ENCODE assay signal across 16 mouse cellular contexts in the genomic region with DNA sequence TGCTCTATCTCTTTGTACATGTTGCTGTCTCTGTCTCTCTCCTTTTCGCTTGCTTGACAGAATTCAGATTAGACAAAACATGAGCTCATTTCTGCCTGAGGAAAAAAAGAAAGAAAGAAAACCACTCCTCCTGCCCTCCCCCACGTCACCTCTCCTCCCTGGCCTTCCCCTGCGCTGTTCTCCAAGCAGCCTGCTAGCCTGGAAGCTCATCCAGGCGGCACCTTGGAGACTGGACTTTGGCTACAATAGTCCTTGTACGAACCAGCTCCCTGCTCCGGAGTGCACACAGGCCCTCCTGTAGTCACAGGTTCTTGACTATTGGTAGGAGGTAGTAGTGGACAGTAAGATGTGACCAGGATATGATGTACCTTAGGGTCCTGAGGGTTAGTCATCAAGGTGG.
A peak's percentile ranks its signal among the peaks of the same experiment; 100 is the strongest.
DNase-seq lines count a peak whose midpoint lies in the region; ATAC-seq and TF ChIP-seq lines count a peak whose summit lies in the region.
"Had no signal": no experiment of that assay in that cellular context is flagged by ENCODE, and none has a peak within 500 bp of the region (broad histone marks: within the 10 kb centered on the region; RNA-seq: fewer than 3 reads in every experiment).

No protein-coding gene starts in this region.

- no peak overlapping the region for H3K4me2 ChIP-seq in forebrain, embryonic 13.5 days
- H3K4me2 ChIP-seq in embryonic facial prominence, embryonic 11.5 days (ENCODE audit: low read depth, low read length) = no peak overlapping the region
- H3K4me2 ChIP-seq: embryonic facial prominence, embryonic 15.5 days; midbrain, embryonic 11.5 days had no signal

- no peak for ATAC-seq in forebrain, embryonic 13.5 days
- ATAC-seq in embryonic facial prominence, embryonic 11.5 days (replicated peaks; ENCODE audit: insufficient number of reproducible peaks, low FRiP score, low TSS enrichment, low read depth) = no peak
- ATAC-seq: hindbrain, embryonic 16.5 days; Patski had no signal

- intact Hi-C loops in left cerebral cortex, postnatal 10 days (cut with DNase I) = no loop called here

- H3K36me3 ChIP-seq in forebrain, embryonic 10.5 days (replicated peaks) = no peaks in the 10 kb centered on the region
- no peaks in the 10 kb centered on the region for H3K36me3 ChIP-seq in forebrain, embryonic 13.5 days (ENCODE audit: poor library complexity, severe bottlenecking)
- no peaks in the 10 kb centered on the region for H3K36me3 ChIP-seq in embryonic facial prominence, embryonic 11.5 days (replicated peaks; ENCODE audit: control insufficient read depth, insufficient read depth, low read depth, low read length)
- no peaks in the 10 kb centered on the region for H3K36me3 ChIP-seq in kidney, adult 2 months (ENCODE audit: control insufficient read depth, insufficient read depth, low read length)
- H3K36me3 ChIP-seq: embryonic facial prominence, embryonic 15.5 days had no signal

- 0 out of 2 replicates have a peak overlapping the region, but pooled peaks have one; percentile 30 for H3K27ac ChIP-seq in forebrain, embryonic 10.5 days
- no peak overlapping the region for H3K27ac ChIP-seq in forebrain, embryonic 13.5 days
- H3K27ac ChIP-seq in embryonic facial prominence, embryonic 11.5 days (replicated peaks; ENCODE audit: low read depth, low read length) = peak overlapping the region; percentile 65; the same call in 1 of the 2 replicates
- H3K27ac ChIP-seq in kidney, adult 2 months (ENCODE audit: insufficient read depth, low read depth, low read length) = no peak overlapping the region
- H3K27ac ChIP-seq: liver, embryonic 14.5 days had no signal

- TF ChIP-seq POLR2A in kidney, adult 2 months (IDR thresholded peaks at IDR 0.05; ENCODE audit: low read depth, low read length) = no peak

- TF ChIP-seq CTCF in kidney, adult 2 months (conservative IDR thresholded peaks at IDR 0.05; ENCODE audit: insufficient read depth, insufficient read length, low read depth, low read length) = no peak

- H3K9me3 ChIP-seq in forebrain, embryonic 10.5 days = no peaks in the 10 kb centered on the region
- H3K9me3 ChIP-seq in forebrain, embryonic 13.5 days (replicated peaks) = no peaks in the 10 kb centered on the region
- H3K9me3 ChIP-seq in embryonic facial prominence, embryonic 11.5 days (replicated peaks; ENCODE audit: control insufficient read depth, low read length) = no peaks in the 10 kb centered on the region
- H3K9me3 ChIP-seq: embryonic facial prominence, embryonic 15.5 days had no signal

- peaks cover 100% of the 10 kb centered on the region for H3K27me3 ChIP-seq in forebrain, embryonic 10.5 days (ENCODE audit: poor library complexity, severe bottlenecking)
- H3K27me3 ChIP-seq in forebrain, embryonic 13.5 days = peaks cover 44% of the 10 kb centered on the region; the same call in 1 of the 2 replicates
- H3K27me3 ChIP-seq in embryonic facial prominence, embryonic 11.5 days (ENCODE audit: control insufficient read depth, insufficient read depth, low read length) = peaks cover 6% of the 10 kb centered on the region
- H3K27me3 ChIP-seq in kidney, adult 2 months (replicated peaks; ENCODE audit: control insufficient read depth, insufficient read depth, low read length) = no peaks in the 10 kb centered on the region
- H3K27me3 ChIP-seq: Patski had no signal

- 68% methylated on average over 6 of the region's 6 CpGs for WGBS in forebrain, embryonic 10.5 days
- 52% methylated on average over 6 of the region's 6 CpGs for WGBS in forebrain, embryonic 13.5 days
- 45% methylated on average over 6 of the region's 6 CpGs for whole genome bisulfite sequencing in embryonic facial prominence, embryonic 11.5 days
- 61% methylated on average over 6 of the region's 6 CpGs for WGBS in kidney, adult 2 months

- peak; percentile 14 for DNase-seq in forebrain, embryonic 10.5 days (ENCODE audit: extremely low spot score, low spot score)
- DNase-seq in embryonic facial prominence, embryonic 11.5 days (ENCODE audit: low spot score) = peak; percentile 43
- DNase-seq in kidney, adult 2 months = peak; percentile 75
- peak; percentile 64 to 65 for DNase-seq in kidney, postnatal 36 days
- DNase-seq in cerebellum, adult 11 months = no peak
- no peak for DNase-seq in ovary, postnatal 10 days (ENCODE audit: low spot score)
- DNase-seq in left cerebral cortex, postnatal 10 days (ENCODE audit: extremely low spot score in 1 of 2, low spot score in 2 of 2) = no peak
- DNase-seq: cerebellum, adult 9-10 months; gastrocnemius, postnatal 36 days had no signal

- no peak overlapping the region for H3K9ac ChIP-seq in forebrain, embryonic 13.5 days
- H3K9ac ChIP-seq in embryonic facial prominence, embryonic 11.5 days (replicated peaks; ENCODE audit: low read length) = no peak overlapping the region
- H3K9ac ChIP-seq: embryonic facial prominence, embryonic 15.5 days; liver, embryonic 14.5 days had no signal

- no peak overlapping the region for H3K4me3 ChIP-seq in forebrain, embryonic 10.5 days
- H3K4me3 ChIP-seq in forebrain, embryonic 13.5 days = no peak overlapping the region
- H3K4me3 ChIP-seq in embryonic facial prominence, embryonic 11.5 days (ENCODE audit: low read depth, low read length) = no peak overlapping the region
- H3K4me3 ChIP-seq in kidney, adult 2 months (ENCODE audit: insufficient read depth, low read depth, low read length) = no peak overlapping the region
- H3K4me3 ChIP-seq: embryonic facial prominence, embryonic 15.5 days; myocyte had no signal

- H3K4me1 ChIP-seq in forebrain, embryonic 10.5 days = peaks cover 50% of the 10 kb centered on the region
- H3K4me1 ChIP-seq in forebrain, embryonic 13.5 days = 0 out of 2 replicates have a peak, but pooled peaks cover 6% of the 10 kb centered on the region
- H3K4me1 ChIP-seq in embryonic facial prominence, embryonic 11.5 days (ENCODE audit: control insufficient read depth, insufficient read depth, low read length) = no peaks in the 10 kb centered on the region
- H3K4me1 ChIP-seq in kidney, adult 2 months (ENCODE audit: control insufficient read depth, insufficient read depth, low read length) = 0 out of 2 replicates have a peak, but pooled peaks cover 3% of the 10 kb centered on the region

Comparison
In these comparisons a context has a peak if more than half of its experiments do, and no peak if none do; other contexts are left out.
1. H3K27ac ChIP-seq: peak in forebrain, embryonic 10.5 days (single experiment) and embryonic facial prominence, embryonic 11.5 days (single experiment); none in forebrain, embryonic 13.5 days (single experiment) and kidney, adult 2 months (single experiment).
2. DNase-seq: peak in forebrain, embryonic 10.5 days (single experiment), embryonic facial prominence, embryonic 11.5 days (single experiment), kidney, adult 2 months (single experiment) and kidney, postnatal 36 days (2 of 2); none in cerebellum, adult 11 months (single experiment), ovary, postnatal 10 days (single experiment) and left cerebral cortex, postnatal 10 days (0 of 2).